Mouse (Mus musculus) adrenal gland, postnatal 25 days (tissue): ENCODE results near the gene Nepn. TPM values are rescaled to one million over a fixed set of nuclear protein-coding genes. Genes with fewer than 3 reads are reported as not detected.
"Not testable (repeated sequence)": the region's sequence is repeated elsewhere in the genome, so short reads cannot be mapped to it uniquely, and the experiment has no call there.

Source experiments
- DNase-seq: peaks from one replicate; pipeline ENCODE4 v3.0.0; 2021; ENCODE audit warnings: mixed read lengths
- long read RNA-seq: library from polyadenylated mRNA; stranded (forward); transcript quantifications from one replicate; pipeline ENCODE4 v2.0.0, GENCODE M21; 2021
- total RNA-seq: library from RNA; stranded (reverse); gene quantifications from 2 replicates; pipeline ENCODE4 v1.2.3, GENCODE M21; 2021

Gene Nepn
- total RNA-seq, result 0.15 TPM in 1 of 2 replicates, not detected in the other
- long read RNA-seq, result 0 reads

- DNase-seq, result no peak
These were observed at the start of gene Nepn for GRCm38 (mm10) chr10:52388922-52389430. TSS of gene Nepn (plus strand) at chr10:52388972.

GRCm38 (mm10) chr10:52343324-52343723 lies 45.4 kb upstream of the Nepn start:
- DNase-seq, result not testable (repeated sequence)

GRCm38 (mm10) chr10:52353184-52353583 lies 35.6 kb upstream of the Nepn start:
- no peak for DNase-seq

GRCm38 (mm10) chr10:52358467-52358866 lies 30.3 kb upstream of the Nepn start, which contains the start of gene Gm26741:
TSS of gene Gm26741 (plus strand) at chr10:52358767.
- no peak for DNase-seq

- no peak for DNase-seq
These were observed 28.5 kb upstream of the Nepn start for GRCm38 (mm10) chr10:52360241-52360735.

- DNase-seq, result no peak
These were observed 27.7 kb upstream of the Nepn start for GRCm38 (mm10) chr10:52360862-52361609.

GRCm38 (mm10) chr10:52368376-52368775 lies 20.4 kb upstream of the Nepn start:
- no peak for DNase-seq

GRCm38 (mm10) chr10:52373834-52374233 lies 14.9 kb upstream of the Nepn start:
- DNase-seq, result no peak

GRCm38 (mm10) chr10:52374651-52375050 lies 14.1 kb upstream of the Nepn start:
- no peak for DNase-seq

GRCm38 (mm10) chr10:52376422-52376821 lies 12.3 kb upstream of the Nepn start:
- DNase-seq, result no peak

- no peak for DNase-seq
These were observed 11.0 kb upstream of the Nepn start for GRCm38 (mm10) chr10:52377813-52378212.

GRCm38 (mm10) chr10:52381321-52381801 lies 7.4 kb upstream of the Nepn start:
- DNase-seq, result peak; percentile 6

- DNase-seq, result peak; percentile 97
These were observed 6.8 kb upstream of the Nepn start, which contains the start of gene Gopc for GRCm38 (mm10) chr10:52381845-52382591. TSS of gene Gopc (minus strand) at chr10:52382124.

- no peak for DNase-seq
These were observed 5.8 kb upstream of the Nepn start for GRCm38 (mm10) chr10:52383022-52383421.

GRCm38 (mm10) chr10:52383522-52383921 lies 5.2 kb upstream of the Nepn start:
- DNase-seq, result no peak

- DNase-seq, result peak; percentile 27
These were observed 3.8 kb upstream of the Nepn start for GRCm38 (mm10) chr10:52384823-52385610.

- no peak for DNase-seq
These were observed 1.6 kb upstream of the Nepn start for GRCm38 (mm10) chr10:52387192-52387591.

- no peak for DNase-seq
These were observed 666 bp downstream of the Nepn start for GRCm38 (mm10) chr10:52389438-52389837.

- no peak for DNase-seq
These were observed 2.4 kb downstream of the Nepn start for GRCm38 (mm10) chr10:52391208-52391607.

- no peak for DNase-seq
These were observed 7.9 kb downstream of the Nepn start for GRCm38 (mm10) chr10:52396647-52397046.

GRCm38 (mm10) chr10:52398715-52399114 lies 9.9 kb downstream of the Nepn start:
- no peak for DNase-seq

GRCm38 (mm10) chr10:52399722-52400121 lies 10.9 kb downstream of the Nepn start:
- DNase-seq, result no peak
